Mouse (Mus musculus): ENCODE data around the gene Lsmem1.

Gene Lsmem1

GRCm38 (mm10) chr12:40199302-40199701, at the start of gene Lsmem1:
Gene Lsmem1, minus strand, starts transcription at chr12:40199490.
- DNase-seq (ENCODE audit: low read depth, low spot score): no peak

DNA sequence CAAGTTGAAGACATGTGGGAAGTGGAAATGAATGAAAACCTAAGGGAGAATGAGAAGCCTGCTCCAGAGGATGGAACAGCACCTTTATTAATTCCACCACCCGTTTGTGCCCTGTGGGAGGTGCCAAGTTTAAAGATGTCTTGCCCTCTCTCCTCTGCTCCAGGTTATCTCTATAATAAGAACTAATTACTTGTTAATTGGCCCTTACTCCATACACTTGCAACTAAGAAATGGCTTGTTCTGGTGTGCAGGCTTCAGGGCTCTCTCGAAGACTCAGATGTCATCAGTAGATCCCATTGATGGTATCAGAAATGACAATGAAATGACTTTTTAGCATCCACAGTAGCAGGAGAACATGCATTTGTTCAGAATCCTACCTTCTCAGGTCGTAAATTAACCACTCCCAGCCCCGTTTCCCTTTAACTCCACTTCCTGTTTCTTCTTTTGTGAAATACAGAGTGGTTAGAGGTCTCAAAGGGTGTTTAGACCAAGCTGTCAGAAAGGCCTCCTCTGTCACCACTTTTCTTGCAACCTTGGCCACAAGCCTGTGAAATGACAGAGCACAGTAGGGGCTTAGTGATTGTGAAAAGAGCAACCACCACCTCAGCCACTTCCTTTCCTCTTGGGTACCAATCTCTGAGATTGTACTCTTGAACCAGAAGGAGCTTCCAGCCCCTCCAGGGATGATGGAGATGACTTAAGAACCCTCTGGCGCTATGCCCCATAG, 49.3 kb upstream of the Lsmem1 start, which contains the start of gene Ifrd1:
Gene Ifrd1, minus strand, starts transcription at position 51 of the 727 bp plus-strand sequence.
- peak; percentile 39 for DNase-seq (ENCODE audit: low read depth, low spot score)

DNA sequence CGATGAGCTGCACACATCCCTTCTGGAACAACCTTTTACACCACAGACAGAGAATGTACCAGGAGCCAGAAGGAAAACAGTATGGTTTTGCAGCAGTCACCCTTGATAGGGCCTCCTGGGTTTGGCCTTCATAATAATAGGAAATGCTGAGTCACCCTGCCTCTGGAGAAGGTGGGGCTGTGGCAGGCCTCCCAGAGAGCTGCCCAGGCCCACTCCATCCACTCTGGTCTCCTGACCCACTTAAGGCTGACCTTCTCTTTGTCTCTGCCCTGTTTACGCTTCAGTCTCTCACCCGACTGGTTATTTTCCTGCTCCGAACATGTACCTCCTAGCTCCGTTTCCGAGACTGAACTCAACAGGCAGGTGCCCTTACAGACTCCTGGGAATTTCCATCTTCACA, 48.7 kb upstream of the Lsmem1 start:
- no peak for DNase-seq (ENCODE audit: low read depth, low spot score)

DNA sequence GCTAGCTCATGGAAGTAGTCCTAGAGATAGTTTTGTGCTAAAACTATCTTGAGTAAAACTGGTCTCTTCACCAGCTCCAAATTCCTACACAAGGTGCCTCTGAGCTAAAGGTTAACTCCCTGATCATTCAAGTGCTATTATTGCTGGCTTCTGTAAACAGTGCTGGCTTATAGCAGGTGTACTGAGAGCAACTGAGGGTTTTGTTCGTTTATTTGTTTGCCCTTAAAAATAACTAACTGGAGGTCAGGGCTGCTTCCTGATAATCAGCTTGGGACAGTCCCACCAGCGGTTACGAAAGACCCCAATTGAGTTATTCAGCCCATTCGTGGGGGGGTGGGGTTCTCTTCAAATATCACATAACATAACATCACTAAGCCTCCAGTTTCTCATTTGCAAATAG, 48.1 kb upstream of the Lsmem1 start:
- peak; percentile 61 for DNase-seq (ENCODE audit: low read depth, low spot score)

GRCm38 (mm10) chr12:40245434-40245970, 46.2 kb upstream of the Lsmem1 start:
- no peak for DNase-seq (ENCODE audit: low read depth, low spot score)

GRCm38 (mm10) chr12:40244926-40245325, 45.6 kb upstream of the Lsmem1 start:
- no peak for DNase-seq (ENCODE audit: low read depth, low spot score)

DNA sequence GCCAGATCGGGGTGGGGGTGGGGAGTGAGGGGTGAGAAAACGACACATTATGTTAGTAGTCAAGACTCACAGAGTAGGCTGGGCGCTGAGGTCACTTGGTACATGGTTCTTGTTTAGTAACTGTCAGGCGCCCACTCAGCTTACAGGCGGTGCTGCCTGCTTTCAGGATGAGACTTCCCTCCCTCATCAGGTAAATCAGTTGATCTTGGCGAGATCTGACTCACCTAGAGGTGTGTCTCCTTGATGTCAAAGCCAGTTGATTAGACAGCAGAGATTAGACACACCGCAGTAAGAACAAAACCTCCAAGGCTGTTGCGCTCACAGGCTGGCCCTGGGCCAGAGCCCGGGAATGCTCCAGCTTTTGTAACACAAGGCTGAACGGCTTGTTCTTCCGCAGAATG, 44.5 kb upstream of the Lsmem1 start:
- DNase-seq (ENCODE audit: low read depth, low spot score): no peak

GRCm38 (mm10) chr12:40243241-40243640, 44.0 kb upstream of the Lsmem1 start:
- DNase-seq (ENCODE audit: low read depth, low spot score): no peak

GRCm38 (mm10) chr12:40239161-40239560, 39.9 kb upstream of the Lsmem1 start:
- DNase-seq (ENCODE audit: low read depth, low spot score): no peak

- no peak for DNase-seq (ENCODE audit: low read depth, low spot score)
Measured at GRCm38 (mm10) chr12:40232231-40232630, 32.9 kb upstream of the Lsmem1 start.

GRCm38 (mm10) chr12:40231632-40232031, 32.3 kb upstream of the Lsmem1 start:
- no peak for DNase-seq (ENCODE audit: low read depth, low spot score)

DNA sequence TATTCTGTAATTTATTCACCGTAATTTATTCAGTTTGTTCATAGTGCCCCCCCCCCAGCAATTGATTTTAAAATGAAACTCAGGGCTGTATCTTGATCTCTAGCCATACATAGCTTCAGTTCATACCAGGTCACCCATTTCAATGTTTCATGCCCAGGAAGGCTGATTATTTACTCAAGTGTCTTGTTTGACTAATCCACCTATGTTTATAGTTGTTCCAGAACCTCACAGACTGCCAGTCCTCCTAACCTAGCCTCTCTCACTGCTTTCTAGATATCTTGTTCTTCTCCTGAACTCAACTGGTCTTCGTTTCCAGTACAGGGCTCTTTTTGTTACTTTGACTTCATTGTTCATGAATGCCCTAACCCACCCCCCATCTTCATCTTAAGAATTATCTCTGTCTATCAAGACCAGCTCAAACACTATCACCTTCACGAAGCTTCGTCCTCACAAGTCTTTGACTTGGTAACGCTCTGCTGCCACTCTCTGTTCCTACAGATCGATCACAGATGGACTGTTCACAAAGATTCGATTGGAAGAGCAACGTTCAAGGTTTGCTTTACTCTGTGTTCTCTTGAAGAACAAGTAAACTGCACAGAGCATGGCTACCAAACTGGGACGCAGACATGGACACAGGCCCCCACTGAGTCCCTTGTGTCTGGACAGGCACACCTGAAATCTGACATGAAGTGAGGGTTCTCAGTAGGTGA, 25.0 kb upstream of the Lsmem1 start:
- peak; percentile 29 for DNase-seq (ENCODE audit: low read depth, low spot score)

DNA sequence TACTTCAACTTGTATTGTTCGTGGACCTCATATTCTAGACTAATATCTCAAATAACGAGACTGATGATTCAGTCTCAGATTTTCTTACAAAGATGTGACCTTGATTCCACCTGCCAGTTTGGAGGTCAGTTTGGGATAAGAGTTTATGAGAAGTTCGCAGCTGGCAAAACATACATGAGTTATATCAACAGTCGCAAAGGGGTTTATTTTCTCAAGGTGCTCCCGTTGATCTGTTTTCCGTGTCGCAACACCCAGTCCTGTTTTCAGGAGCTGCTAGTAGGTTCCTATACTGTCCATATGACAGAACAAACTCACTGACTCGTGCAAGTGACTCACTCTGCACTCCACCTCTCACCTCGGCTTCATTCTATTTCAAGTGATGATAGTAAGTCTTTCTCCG, 24.4 kb upstream of the Lsmem1 start:
- DNase-seq (ENCODE audit: low read depth, low spot score): no peak

- DNase-seq (ENCODE audit: low read depth, low spot score): peak; percentile 99
Measured at GRCm38 (mm10) chr12:40223082-40223619, 23.9 kb upstream of the Lsmem1 start.

GRCm38 (mm10) chr12:40222251-40223081, 23.2 kb upstream of the Lsmem1 start:
- peak; percentile 93 for DNase-seq (ENCODE audit: low read depth, low spot score)

DNA sequence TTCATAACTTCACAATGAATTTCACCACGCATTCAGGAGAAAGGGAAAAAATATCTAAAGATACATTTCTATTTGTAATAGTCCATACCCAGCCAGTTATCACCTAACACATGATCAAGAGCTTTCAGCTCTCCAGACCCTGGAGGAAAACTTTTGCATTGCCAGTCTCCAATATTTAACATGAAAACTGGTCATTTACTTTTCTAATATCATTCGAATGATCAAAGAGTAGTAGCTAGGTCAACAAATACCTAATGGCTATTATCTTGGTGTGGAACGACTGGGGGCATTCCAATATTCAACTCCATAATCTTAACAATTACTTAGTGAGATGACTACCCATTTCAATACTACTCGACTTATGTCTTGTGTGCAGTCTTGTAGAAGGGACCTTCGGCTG, 22.3 kb upstream of the Lsmem1 start:
- DNase-seq (ENCODE audit: low read depth, low spot score): peak; percentile 28

DNA sequence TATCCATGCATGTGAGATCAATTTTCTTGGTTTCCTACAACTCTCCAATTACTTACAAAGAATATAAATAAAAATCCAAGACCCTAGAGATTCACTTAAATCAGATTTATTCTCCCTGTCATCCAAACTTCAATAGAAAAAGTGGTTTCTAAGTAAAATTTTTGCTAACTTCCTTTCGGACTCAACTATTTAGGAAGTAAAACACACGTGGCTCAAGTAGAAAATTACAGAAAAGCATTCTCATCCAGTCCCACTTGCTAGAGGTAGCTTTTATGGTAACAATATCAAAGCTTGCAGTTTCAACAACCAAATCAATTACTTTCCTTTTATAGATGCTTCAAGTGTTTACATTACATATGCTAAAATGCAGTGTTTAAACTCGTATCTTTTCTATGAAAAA, 21.6 kb upstream of the Lsmem1 start:
- DNase-seq (ENCODE audit: low read depth, low spot score): no peak

- no peak for DNase-seq (ENCODE audit: low read depth, low spot score)
Measured at GRCm38 (mm10) chr12:40220001-40220570, 20.8 kb upstream of the Lsmem1 start.

- DNase-seq (ENCODE audit: low read depth, low spot score): no peak
Measured at GRCm38 (mm10) chr12:40218430-40218945, 19.2 kb upstream of the Lsmem1 start.

GRCm38 (mm10) chr12:40217776-40218175, 18.5 kb upstream of the Lsmem1 start:
- no peak for DNase-seq (ENCODE audit: low read depth, low spot score)

All from A20 (cell line).